Mouse (Mus musculus): Measurements from ENCODE around the gene Mef2c. TPM values are rescaled to one million over a fixed set of nuclear protein-coding genes. Genes with fewer than 3 reads are reported as not detected.

The Mef2c gene
- polyA plus RNA-seq, 1 experiment: 16.7 TPM

DNA sequence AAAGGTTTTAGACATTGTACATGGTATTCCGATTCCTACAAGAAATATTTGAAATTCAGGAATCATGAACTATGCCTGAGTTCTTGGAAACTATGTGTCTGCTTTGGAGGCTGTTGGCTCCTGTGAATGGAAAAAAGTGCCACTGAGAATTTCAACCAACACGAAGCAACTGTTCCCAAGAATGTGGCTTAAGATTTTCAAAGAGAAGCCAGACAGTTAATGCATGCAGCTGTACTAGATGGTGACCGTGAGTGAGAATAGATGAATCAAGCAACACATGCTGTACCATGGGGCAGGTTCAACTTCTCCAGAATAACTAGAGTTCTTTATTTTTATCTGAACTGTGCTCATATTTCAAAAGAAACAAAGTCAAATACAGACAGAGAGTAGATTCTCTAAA lies 23.4 kb upstream of the Mef2c start:
- WGBS: 61% methylated on average over 3 of the region's 3 CpGs
- no peaks in the 10 kb centered on the region for H3K4me1 ChIP-seq (ENCODE audit: control insufficient read depth, insufficient read depth, low read length)

DNA sequence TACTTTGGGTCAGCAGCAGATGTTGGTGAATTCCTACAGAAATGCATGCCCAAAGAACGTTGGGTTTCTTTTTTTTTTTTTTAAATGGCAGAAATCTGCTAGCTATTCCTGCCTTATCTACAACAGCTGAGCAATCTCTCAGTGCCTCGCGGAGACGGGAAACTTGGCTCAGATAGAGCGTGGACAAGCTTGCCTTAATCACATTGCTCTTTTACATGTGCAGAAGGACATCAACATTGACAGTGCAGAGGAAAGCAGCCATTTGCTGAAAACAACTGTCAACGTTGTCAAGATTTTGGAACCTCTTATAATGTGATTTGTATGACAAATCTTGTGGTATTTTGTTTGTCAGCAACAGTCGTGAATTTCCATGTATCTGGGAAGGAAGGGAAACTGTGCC lies 22.5 kb upstream of the Mef2c start:
- Histone ChIP-seq H3K4me1 (ENCODE audit: control insufficient read depth, insufficient read depth, low read length) (no peaks in the 10 kb centered on the region), H3K27me3 (ENCODE audit: control insufficient read depth, insufficient read depth, low read length) (no peaks in the 10 kb centered on the region), H3K27ac (ENCODE audit: insufficient read depth, low read length) (no peak overlapping the region), H3K4me3 (replicated peaks; ENCODE audit: insufficient read depth, low read depth, low read length) (no peak overlapping the region)
- no peak for TF ChIP-seq POLR2A (IDR thresholded peaks at IDR 0.05; ENCODE audit: borderline replicate concordance, insufficient read depth, low read length)
- DNase-seq: no peak
- 28% methylated on average over 7 of the region's 7 CpGs for WGBS

More for the DNA sequence above, 23.4 kb upstream of the Mef2c start:
- Histone ChIP-seq H3K27ac (ENCODE audit: insufficient read depth, low read length) (no peak overlapping the region), H3K4me3 (replicated peaks; ENCODE audit: insufficient read depth, low read depth, low read length) (no peak overlapping the region), H3K27me3 (ENCODE audit: control insufficient read depth, insufficient read depth, low read length) (no peaks in the 10 kb centered on the region)
- no peak for DNase-seq
- no peak for TF ChIP-seq POLR2A (IDR thresholded peaks at IDR 0.05; ENCODE audit: borderline replicate concordance, insufficient read depth, low read length)
- no peak for TF ChIP-seq CTCF (IDR thresholded peaks at IDR 0.05; ENCODE audit: borderline replicate concordance, insufficient read depth, low read depth, low read length)

DNA sequence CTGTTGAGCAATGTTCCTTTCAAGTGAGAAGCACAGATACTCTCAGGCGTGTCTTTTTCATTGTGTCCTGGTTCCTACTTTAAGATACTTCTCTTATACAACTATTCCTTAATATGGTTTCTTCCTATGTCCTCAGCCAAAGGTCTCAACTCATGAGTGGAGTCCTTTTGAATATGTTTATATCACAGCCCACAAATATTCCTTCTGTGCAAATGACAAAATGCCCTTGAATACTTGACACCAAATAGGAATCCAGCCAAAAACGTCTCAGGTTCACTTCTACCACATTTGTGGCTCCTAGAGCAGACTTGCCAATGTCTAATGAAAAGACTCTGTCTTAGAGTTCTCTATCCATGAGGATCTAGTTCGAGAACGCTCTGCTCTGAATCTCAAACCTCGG lies 21.7 kb upstream of the Mef2c start:
- Histone ChIP-seq H3K4me3 (replicated peaks; ENCODE audit: insufficient read depth, low read depth, low read length) (no peak overlapping the region), H3K4me1 (ENCODE audit: control insufficient read depth, insufficient read depth, low read length) (no peaks in the 10 kb centered on the region), H3K27me3 (ENCODE audit: control insufficient read depth, insufficient read depth, low read length) (no peaks in the 10 kb centered on the region), H3K27ac (ENCODE audit: insufficient read depth, low read length) (no peak overlapping the region)
- no peak for DNase-seq
- no peak for TF ChIP-seq CTCF (IDR thresholded peaks at IDR 0.05; ENCODE audit: borderline replicate concordance, insufficient read depth, low read depth, low read length)
- TF ChIP-seq POLR2A (IDR thresholded peaks at IDR 0.05; ENCODE audit: borderline replicate concordance, insufficient read depth, low read length): no peak
- 69% methylated on average over 5 of the region's 5 CpGs for WGBS

DNA sequence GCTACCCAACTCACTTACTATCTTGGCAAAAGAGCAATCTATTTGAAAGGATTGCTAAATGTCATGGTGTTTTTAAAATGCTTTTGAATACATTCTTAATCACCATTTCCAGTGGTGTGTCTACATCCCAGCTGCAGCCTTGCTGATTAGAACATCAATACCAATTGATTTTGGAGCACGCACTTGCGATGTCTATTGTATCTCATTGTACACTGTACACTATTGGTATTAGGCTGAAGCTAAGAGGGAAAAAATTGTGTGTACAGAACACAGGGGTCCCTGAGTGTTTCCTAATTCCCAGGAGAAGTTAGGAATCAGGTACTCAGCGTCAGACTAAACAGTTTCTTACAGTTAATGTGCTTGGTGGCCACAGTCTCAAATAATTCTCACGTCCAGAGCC lies 19.6 kb upstream of the Mef2c start:
- H3K27ac ChIP-seq (ENCODE audit: insufficient read depth, low read length): no peak overlapping the region
- no peak overlapping the region for H3K4me3 ChIP-seq (replicated peaks; ENCODE audit: insufficient read depth, low read depth, low read length)
- 88% methylated on average over 4 of the region's 4 CpGs for WGBS
- no peak for DNase-seq
- no peaks in the 10 kb centered on the region for H3K27me3 ChIP-seq (ENCODE audit: control insufficient read depth, insufficient read depth, low read length)
- TF ChIP-seq CTCF (IDR thresholded peaks at IDR 0.05; ENCODE audit: borderline replicate concordance, insufficient read depth, low read depth, low read length) (no peak), POLR2A (IDR thresholded peaks at IDR 0.05; ENCODE audit: borderline replicate concordance, insufficient read depth, low read length) (no peak)
- no peaks in the 10 kb centered on the region for H3K4me1 ChIP-seq (ENCODE audit: control insufficient read depth, insufficient read depth, low read length)

DNA sequence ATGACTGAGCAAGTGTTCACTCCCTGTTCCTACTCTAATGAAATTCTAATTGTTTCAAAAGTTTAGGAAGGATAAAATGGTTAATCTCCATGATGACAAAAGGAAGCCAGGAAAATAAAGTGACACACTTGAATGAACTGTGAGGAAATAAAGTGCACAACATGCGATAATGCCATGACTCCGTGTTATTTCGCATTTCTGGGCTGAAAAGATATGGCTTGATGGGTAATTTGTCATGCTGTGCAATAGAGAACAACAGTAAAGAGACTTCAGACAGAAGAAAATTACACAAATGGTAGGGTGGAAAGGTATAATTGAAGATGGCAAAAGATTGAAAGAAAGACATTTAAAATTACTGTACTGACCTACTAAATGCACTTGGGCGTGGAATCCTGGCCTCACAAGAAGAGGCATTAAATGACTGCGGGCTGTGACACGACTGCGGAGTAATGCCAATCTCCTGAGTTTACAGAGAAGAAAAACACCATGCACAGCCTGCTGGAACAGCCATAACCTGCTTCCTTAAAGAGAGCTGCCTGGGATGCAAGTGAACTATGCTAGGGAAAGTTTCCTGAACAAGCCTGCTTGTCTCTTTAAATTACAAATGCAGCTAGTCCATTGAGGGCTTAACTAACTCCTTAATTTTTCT lies 19.0 kb upstream of the Mef2c start:
- Histone ChIP-seq H3K27me3 (ENCODE audit: control insufficient read depth, insufficient read depth, low read length) (no peaks in the 10 kb centered on the region), H3K27ac (ENCODE audit: insufficient read depth, low read length) (no peak overlapping the region), H3K4me3 (replicated peaks; ENCODE audit: insufficient read depth, low read depth, low read length) (no peak overlapping the region), H3K4me1 (ENCODE audit: control insufficient read depth, insufficient read depth, low read length) (no peaks in the 10 kb centered on the region)
- no peak for DNase-seq
- WGBS: 71% methylated on average over 7 of the region's 7 CpGs
- TF ChIP-seq CTCF (IDR thresholded peaks at IDR 0.05; ENCODE audit: borderline replicate concordance, insufficient read depth, low read depth, low read length) (no peak), POLR2A (IDR thresholded peaks at IDR 0.05; ENCODE audit: borderline replicate concordance, insufficient read depth, low read length) (no peak)

DNA sequence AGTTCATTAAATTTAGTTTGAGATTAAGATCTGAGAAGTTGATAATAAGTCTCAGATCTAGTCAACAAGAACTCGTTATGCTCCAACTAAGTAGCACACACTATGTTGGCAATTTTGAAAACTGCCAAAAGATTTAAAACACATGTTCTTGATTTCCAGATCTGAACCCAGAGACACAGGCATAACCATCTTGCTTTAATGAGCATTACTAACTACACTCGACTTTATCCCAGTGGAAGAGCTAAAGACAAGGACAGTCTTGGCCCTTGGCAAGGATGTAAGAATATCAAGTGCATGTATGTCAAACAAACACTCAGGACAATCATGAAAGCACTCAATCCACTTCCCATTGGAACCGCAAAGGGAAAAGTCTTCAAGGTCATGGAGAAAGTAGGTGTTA lies 11.8 kb upstream of the Mef2c start:
- Histone ChIP-seq H3K27ac (ENCODE audit: insufficient read depth, low read length) (no peak overlapping the region), H3K27me3 (ENCODE audit: control insufficient read depth, insufficient read depth, low read length) (no peaks in the 10 kb centered on the region), H3K4me1 (ENCODE audit: control insufficient read depth, insufficient read depth, low read length) (no peaks in the 10 kb centered on the region), H3K4me3 (replicated peaks; ENCODE audit: insufficient read depth, low read depth, low read length) (no peak overlapping the region)
- 80% methylated on average over 3 of the region's 3 CpGs for WGBS
- no peak for DNase-seq
- TF ChIP-seq POLR2A (IDR thresholded peaks at IDR 0.05; ENCODE audit: borderline replicate concordance, insufficient read depth, low read length): no peak
- TF ChIP-seq CTCF (IDR thresholded peaks at IDR 0.05; ENCODE audit: borderline replicate concordance, insufficient read depth, low read depth, low read length): no peak

DNA sequence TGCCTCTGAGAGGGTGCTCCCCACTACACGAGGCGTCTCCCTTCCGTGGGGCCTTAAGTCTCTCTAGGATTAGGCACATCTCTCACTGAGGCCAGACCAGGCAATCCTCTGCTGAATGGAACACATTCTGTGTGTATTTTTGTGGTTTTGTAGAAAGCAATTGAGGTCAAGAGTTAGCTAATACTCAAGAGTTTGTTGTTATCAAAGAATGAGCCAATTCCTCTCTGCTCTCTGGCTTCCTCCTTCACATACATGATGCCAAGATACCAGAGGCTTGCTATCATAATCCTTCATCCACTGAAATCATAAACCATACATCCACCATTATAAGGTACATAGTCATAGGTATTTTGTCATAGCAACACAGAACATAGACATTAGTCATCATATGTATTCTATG lies 6.1 kb upstream of the Mef2c start:
- WGBS: 95% methylated on average over 3 of the region's 3 CpGs
- Histone ChIP-seq H3K4me3 (replicated peaks; ENCODE audit: insufficient read depth, low read depth, low read length) (no peak overlapping the region), H3K27ac (ENCODE audit: insufficient read depth, low read length) (no peak overlapping the region), H3K27me3 (ENCODE audit: control insufficient read depth, insufficient read depth, low read length) (no peaks in the 10 kb centered on the region), H3K4me1 (ENCODE audit: control insufficient read depth, insufficient read depth, low read length) (no peaks in the 10 kb centered on the region)
- no peak for DNase-seq
- TF ChIP-seq CTCF (IDR thresholded peaks at IDR 0.05; ENCODE audit: borderline replicate concordance, insufficient read depth, low read depth, low read length) (no peak), POLR2A (IDR thresholded peaks at IDR 0.05; ENCODE audit: borderline replicate concordance, insufficient read depth, low read length) (no peak)

DNA sequence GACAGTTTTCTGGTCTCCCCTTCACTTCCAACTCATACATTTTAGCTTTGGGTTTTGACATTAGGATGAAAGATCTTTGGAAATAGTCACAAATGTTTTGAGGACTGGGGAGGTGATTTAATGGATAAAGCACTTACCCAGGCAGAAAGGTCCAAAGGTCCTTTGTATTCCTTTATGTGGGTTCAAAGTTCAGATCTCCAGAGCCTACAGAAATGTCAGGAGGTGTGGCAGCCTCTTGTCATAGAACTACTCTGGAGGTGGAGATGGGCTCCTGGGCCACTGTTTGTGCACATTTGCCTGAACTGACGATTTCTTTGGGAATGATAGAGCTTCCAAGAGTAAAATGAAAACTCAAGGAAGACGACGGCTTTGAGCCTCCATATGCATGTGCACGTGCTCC lies 4.3 kb upstream of the Mef2c start:
- no peak for DNase-seq
- no peak overlapping the region for H3K27ac ChIP-seq (ENCODE audit: insufficient read depth, low read length)
- 59% methylated on average over 4 of the region's 4 CpGs for WGBS
- no peak for TF ChIP-seq CTCF (IDR thresholded peaks at IDR 0.05; ENCODE audit: borderline replicate concordance, insufficient read depth, low read depth, low read length)
- TF ChIP-seq POLR2A (IDR thresholded peaks at IDR 0.05; ENCODE audit: borderline replicate concordance, insufficient read depth, low read length): no peak
- H3K27me3 ChIP-seq (ENCODE audit: control insufficient read depth, insufficient read depth, low read length): no peaks in the 10 kb centered on the region
- H3K4me1 ChIP-seq (ENCODE audit: control insufficient read depth, insufficient read depth, low read length): no peaks in the 10 kb centered on the region
- H3K4me3 ChIP-seq (replicated peaks; ENCODE audit: insufficient read depth, low read depth, low read length): no peak overlapping the region
